Mouse (Mus musculus) Patski (cell line): Measurements from ENCODE around the gene Ap1m2. TPM values are rescaled to one million over a fixed set of nuclear protein-coding genes. Genes with fewer than 3 reads are reported as not detected.

ENCODE experiments used
- ATAC-seq: fragments of 100-300 bp; one replicate; pipeline ENCODE4 v1.8.0; 2021
- CTCF ChIA-PET: fragments of 350-600 bp; sonication (Branson Sonifier 250); formaldehyde crosslinking; loops from one replicate; lab custom pipeline; 2022; ENCODE audit warnings: inconsistent platforms; lab: Charles Lee
- POLR2A ChIA-PET: fragments of 350-600 bp; sonication (Branson Sonifier 250); formaldehyde crosslinking; loops from one replicate; lab custom pipeline; 2022; ENCODE audit warnings: antibody characterized with exemption, inconsistent platforms; lab: Charles Lee
- DNase-seq: peaks from one replicate; pipeline ENCODE4 v3.0.0-alpha.2; 2011; ENCODE audit warnings: low read depth, low spot score
- H3K27me3 ChIP-seq: fragments of 371-371 bp; one replicate; pipeline ENCODE4 v1.5.1; 2021
- CTCF ChIP-seq: fragments of 100-300 bp; IDR thresholded peaks from one replicate; pipeline ENCODE4 v1.5.1; 2021
- in situ Hi-C: fragments of 300-500 bp; cut with MboI; formaldehyde crosslinking; loops from 3 replicates; pipeline ENCODE4 v1.11.1; 2018; ENCODE audit warnings: low pct_unique_long_range_greater_than_20kb, mixed read lengths
- polyA plus RNA-seq: library from polyadenylated mRNA; unstranded; gene quantifications from one replicate; pipeline ENCODE4 v1.2.3, GENCODE M21; 2021

The Ap1m2 gene
- polyA plus RNA-seq, 1 experiment from 2014 or later, result not detected

DNA sequence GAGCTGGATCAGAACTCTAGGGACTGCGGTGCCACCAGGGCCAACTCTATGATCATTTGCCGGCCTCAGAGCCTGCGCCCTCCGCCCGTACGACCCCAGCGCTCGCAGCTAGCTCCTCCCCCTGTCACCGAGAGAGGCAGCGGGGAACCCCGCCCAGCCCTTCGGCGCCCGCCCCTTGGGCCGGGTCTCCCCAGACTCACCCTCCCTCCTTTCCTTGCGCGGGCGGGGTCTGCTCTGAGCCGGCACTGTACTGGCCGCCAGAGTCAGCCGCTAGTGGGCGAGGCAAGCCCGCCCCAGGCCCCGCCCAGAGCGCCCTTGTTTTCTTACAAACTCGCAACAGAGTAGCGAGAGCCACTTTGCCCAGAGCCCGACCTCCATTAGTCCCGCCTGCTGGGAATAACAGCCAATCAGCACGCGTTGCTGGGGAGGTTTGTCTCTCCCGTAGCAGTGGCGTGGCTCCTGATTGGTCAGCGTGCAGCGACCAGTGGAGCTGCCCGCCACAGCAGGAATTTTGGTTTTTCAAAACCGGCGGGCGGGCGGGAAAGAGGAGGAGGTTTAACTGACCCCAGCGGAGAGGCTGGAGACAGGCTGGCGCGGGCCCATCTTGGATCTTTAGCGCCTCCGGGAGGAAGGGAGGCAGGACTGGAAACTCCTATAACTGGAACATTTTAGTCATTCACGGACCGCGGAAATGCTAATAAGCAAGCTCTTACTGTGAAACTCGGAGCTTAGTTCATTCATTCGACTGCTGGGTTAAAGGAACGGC, 20.9 kb downstream of the Ap1m2 start, which contains the start of gene Cdkn2d:
Gene Cdkn2d (minus strand): TSS at position 386 of the 766 bp plus-strand sequence.
- DNase-seq (peak; percentile 99), ATAC-seq (peak; percentile 90)
- ChIA-PET POLR2A (interaction anchor here (0.6 to 1.2 kb wide), 2 partner anchors 8 to 52 kb away, joined by 4 read pairs; partner anchors contain the start of gene Keap1), CTCF (interaction anchor here (0.8 to 1.6 kb wide), 4 partner anchors 20 to 122 kb away, joined by 3 to 6 read pairs (median 4); no protein-coding TSS in a partner anchor)
- no peak for TF ChIP-seq CTCF
- H3K27me3 ChIP-seq, result no peaks in the 10 kb centered on the region
- in situ Hi-C loops, result no loop called here

DNA sequence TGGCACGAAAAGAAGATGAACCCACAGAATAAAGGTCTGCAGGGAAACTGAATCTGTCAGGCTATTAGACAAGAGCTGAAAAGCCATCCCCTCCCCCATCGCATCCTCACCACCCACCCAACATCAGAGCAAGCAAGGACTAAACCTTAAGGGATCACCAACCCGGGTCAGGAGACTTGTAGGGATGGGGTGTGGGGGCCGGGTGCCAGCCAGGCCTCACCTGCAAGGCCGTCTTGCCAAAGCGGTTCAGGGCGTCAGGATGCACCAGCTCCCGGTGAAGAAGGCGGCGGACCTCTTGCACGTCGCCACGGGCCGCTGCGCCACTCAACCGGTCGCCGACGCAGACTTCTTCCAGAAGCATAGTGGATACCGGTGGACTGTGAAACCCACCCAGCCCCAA, 21.5 kb downstream of the Ap1m2 start:
- no peak for DNase-seq
- peak; percentile 3 for ATAC-seq
- CTCF ChIA-PET, result interaction anchor here (0.8 to 1.6 kb wide), 3 partner anchors 23 to 121 kb away, joined by 3 to 6 read pairs (median 4); no protein-coding TSS in a partner anchor
- in situ Hi-C loops, result no loop called here
- no peaks in the 10 kb centered on the region for H3K27me3 ChIP-seq
- POLR2A ChIA-PET, result interaction anchor here (0.8 kb wide), 1 partner anchor 11 kb away, joined by 3 read pairs; no protein-coding TSS in a partner anchor
- TF ChIP-seq CTCF, result no peak

DNA sequence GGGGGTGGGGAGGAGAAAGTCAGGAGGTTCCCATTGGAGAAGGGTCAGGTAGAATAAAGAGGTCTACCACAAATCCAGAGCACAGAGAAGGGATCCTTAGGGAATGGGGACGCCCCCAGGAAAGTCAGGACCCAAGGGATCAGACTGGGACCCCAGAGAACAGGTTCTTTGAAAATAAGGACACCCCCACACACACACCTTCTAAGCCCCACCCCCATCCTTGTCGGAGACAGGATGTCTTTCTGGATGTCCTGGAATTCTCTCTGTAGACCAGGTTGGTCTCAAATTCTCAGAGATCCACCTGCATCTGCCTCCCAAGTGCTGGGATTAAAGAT, 22.8 kb downstream of the Ap1m2 start:
- ATAC-seq (no peak), DNase-seq (no peak)
- TF ChIP-seq CTCF, result no peak
- in situ Hi-C loops, result no loop called here
- CTCF ChIA-PET, result no interaction called here
- no peaks in the 10 kb centered on the region for H3K27me3 ChIP-seq
- POLR2A ChIA-PET, result no interaction called here

DNA sequence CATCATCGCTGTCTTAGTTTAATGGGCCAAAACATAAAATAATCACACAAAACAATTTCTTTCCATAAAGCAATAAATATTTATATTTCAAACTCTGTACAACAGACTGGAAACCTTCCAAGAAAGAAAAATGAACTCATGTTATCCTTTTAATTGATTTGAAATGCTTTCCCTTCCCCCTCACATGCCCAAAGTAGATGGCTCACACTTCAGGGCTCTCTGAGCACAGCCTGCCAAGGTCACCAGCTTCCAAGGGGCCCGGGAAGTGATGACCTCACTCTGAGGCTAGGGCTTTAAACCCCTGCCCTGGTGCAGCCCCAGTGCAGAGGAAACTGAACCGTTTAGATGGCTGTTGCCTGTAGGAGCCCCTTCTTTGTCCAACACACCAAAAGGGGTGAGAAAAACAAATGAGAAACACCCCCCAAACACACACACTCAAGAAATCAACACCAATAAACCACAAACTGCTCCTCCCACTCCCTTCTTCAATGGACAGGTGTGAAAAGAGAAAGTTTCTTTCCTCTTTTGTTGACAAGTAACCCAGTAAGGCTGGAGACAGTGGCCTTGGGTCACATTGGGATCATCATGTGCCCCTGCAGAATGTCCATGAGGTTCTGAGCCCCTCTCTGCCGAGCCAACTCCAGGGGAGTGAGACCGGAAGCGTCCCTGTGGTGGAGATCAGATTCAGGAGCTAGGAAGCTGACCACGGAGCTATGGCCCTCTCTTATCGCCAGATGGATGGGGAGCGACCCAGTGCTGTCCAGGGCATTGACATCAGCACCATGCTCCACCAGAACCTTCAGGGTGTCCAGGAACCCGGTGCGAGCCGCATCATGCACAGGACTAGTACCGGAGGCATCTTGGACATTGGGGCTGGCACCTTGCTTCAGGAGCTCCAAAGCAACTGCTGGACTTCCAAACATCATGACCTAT, 23.5 kb downstream of the Ap1m2 start:
- DNase-seq, result no peak

DNA sequence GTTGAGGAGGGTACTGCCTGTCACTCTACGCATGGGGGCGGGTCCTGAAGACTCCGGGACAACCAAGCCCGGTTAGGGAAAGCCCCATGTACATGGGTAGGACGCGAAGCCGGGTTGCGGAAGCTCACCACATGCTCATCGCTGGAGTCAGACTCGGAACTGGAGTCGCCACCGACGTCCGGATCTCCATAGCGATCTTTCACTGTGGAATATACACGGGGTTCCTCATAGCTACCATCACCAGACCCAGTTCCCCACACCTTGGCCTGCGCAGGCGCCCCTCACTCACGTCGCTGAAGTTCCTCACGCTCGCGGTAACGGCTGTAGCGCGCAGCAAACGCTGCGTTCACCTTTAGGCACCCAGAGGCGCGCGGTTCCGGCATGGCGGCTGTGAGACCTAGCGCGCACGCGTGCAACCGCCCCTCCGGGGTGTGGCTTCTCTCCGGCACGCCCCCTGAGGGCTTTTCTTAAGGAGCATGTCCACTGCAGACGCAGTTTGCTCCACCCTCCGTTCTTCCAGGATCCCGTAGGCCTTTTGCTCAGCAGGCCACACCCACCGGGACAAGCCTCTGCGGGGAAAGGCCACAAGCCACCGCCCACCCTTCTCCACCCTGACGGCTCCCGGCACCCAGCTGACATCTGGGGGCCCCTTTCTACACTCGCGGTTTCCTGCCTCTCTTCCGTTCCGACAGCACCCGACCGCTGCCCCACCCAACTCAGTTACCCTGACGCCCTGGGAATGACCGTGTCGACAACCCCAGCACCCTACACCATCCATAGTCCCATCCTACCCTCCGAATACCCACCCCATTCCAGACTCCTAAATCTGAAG, 24.4 kb downstream of the Ap1m2 start, which contains the start of gene Kri1:
Gene Kri1 (minus strand): TSS at position 399 of the 832 bp plus-strand sequence.
- in situ Hi-C loops, result no loop called here
- CTCF ChIA-PET, result no interaction called here

More for the DNA sequence above, 23.5 kb downstream of the Ap1m2 start:
- H3K27me3 ChIP-seq, result no peaks in the 10 kb centered on the region
- ATAC-seq, result no peak
- no peak for TF ChIP-seq CTCF
- POLR2A ChIA-PET, result no interaction called here
- in situ Hi-C loops, result no loop called here
- CTCF ChIA-PET, result no interaction called here

DNA sequence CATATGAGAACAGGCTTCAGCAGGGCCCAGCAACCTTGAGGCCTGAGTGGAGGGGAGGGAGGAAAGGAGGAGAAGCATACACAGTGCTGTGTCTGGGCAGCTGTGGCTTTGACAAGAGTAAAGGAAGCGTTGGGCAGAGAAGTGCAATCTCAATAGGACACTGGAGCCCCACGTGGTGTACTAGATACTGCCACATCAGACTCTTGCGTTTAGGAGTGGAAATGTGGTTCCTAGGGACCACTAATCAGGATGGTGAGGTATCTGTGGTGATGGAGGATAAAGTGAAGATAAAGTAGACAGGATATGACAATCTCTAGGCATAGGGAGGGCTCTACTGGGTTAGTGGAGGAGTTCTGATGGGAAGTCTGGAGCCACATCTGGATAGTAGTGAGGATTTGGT, 25.4 kb downstream of the Ap1m2 start:
- in situ Hi-C loops, result no loop called here
- TF ChIP-seq CTCF, result no peak
- no peak for ATAC-seq

More for the DNA sequence above, 24.4 kb downstream of the Ap1m2 start, which contains the start of gene Kri1:
- peak; percentile 68 for ATAC-seq
- POLR2A ChIA-PET, result interaction anchor here (0.5 to 1.7 kb wide), 3 partner anchors 9 to 256 kb away, joined by 3 to 4 read pairs (median 4); no protein-coding TSS in a partner anchor
- H3K27me3 ChIP-seq, result no peaks in the 10 kb centered on the region
- no peak for TF ChIP-seq CTCF
- peak; percentile 80 for DNase-seq

DNA sequence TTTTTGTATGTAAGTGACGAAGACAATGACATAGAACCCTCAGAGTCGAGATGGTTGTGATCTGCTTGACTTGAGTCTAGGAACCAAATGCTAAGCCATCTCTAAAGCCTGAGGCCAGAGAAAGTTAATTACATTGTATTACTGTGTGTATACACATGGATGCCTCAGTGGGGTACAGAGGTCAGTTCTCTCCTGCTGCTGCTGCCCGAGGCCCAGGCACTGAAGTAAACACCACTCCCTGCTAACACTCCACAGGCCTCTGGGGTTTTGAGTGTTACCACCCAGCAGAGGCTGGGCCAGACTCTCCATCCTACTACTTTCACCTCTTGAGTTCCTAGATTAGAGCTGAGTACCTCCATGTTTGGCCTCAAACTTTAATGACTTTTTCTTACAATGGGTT, 28.1 kb downstream of the Ap1m2 start:
- no peak for TF ChIP-seq CTCF
- H3K27me3 ChIP-seq, result no peaks in the 10 kb centered on the region
- CTCF ChIA-PET, result no interaction called here
- in situ Hi-C loops, result no loop called here
- no peak for ATAC-seq
- DNase-seq, result no peak
- POLR2A ChIA-PET, result no interaction called here

More for the DNA sequence above, 25.4 kb downstream of the Ap1m2 start:
- H3K27me3 ChIP-seq, result no peaks in the 10 kb centered on the region
- CTCF ChIA-PET, result no interaction called here
- no peak for DNase-seq
- POLR2A ChIA-PET, result interaction anchor here (1.7 kb wide), 1 partner anchor 14 kb away, joined by 4 read pairs; no protein-coding TSS in a partner anchor

DNA sequence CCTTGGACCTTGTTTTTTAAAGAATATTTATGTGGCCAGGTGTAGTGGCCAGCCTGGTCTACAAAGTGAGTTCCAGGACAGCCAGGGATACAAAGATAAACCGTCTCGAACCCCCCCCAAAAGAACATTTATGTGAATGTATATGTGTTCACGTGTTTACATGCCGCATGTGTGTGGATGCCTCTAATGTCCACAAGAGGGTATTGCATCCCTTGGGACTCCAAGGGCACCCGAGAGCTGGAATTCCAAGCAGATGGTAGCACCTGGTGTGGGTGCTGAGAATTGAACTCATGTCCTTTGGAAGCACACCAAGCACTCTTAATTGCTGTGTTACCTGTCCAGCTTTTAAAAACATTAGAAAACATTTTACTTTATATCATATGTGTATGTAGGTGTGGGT, 28.5 kb downstream of the Ap1m2 start:
- DNase-seq (no peak), ATAC-seq (no peak)
- ChIA-PET POLR2A (no interaction called here), CTCF (no interaction called here)
- no peak for TF ChIP-seq CTCF
- in situ Hi-C loops, result no loop called here
- no peaks in the 10 kb centered on the region for H3K27me3 ChIP-seq

DNA sequence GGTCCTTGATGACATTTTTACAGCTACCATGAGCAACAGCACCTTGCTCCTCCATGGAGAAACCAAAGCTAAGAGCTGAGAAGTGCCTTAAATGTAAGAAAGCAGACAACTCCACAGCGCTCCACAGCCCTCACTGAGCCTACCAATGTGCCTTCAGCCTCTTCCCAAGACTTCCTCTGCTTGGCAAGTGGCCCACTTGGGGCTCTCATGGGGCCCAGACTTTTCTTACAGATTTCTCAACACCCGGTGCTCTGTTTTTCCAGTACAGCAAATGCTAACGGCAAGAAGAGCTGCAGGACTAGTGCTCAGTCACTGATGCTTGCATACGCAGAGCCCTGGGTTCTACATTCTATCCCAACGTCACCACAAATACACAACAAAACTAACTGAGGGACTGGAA, 34.4 kb downstream of the Ap1m2 start:
- CTCF ChIA-PET, result interaction anchor here (1.5 kb wide), 1 partner anchor 10 kb away, joined by 4 read pairs; no protein-coding TSS in a partner anchor
- no peaks in the 10 kb centered on the region for H3K27me3 ChIP-seq
- TF ChIP-seq CTCF, result no peak
- no peak for ATAC-seq
- in situ Hi-C loops, result no loop called here
- POLR2A ChIA-PET, result no interaction called here
- no peak for DNase-seq
